ENCODE assay signal across 12 mouse cellular contexts in the genomic region with DNA sequence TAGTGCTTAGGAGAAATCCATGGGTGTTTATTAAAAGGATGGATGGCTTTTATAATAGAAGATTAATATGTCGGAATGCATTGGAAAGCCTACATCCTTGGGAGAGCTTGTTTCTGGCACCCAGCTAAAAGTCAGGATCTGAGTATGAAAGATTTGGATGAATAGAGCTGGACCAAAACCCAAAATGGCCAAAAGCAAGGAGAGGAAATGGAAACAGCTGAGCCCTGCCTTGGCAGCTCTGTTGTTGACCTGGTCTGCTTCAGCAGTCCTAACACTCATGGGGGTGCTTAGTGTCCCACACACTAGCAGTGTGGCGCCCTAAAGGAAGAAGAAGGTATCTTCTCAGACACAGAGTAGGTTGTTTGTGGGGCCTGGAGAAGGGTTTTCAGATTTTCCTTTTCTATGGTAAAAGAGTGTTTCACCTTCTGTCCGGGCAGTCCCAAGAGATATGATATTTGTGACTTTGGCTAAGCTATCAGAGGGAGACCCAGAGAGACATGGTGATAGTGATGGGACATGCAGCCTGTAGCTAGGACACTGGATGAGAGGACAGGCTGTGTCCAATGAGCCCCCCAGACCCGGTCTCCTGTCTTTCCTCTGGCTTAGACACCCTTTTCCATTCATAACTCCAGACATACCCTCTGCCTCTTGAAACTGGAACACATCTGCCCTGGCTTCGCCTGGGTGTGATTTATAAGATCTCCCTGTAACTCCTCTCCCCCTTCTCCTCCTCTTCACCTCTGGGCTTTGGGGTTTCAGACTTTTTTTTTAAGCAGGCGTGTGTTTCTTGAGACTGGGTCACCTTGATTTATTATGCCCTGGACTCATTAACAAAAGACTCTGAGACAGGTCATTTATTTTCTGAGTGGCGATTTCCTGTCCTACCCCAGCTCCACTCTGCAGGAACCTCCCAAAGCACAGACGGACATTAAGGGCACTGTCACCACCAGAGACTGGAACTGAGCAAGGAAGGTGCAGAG.
A peak's percentile ranks its signal among the peaks of the same experiment; 100 is the strongest.
DNase-seq lines count a peak whose midpoint lies in the region; ATAC-seq lines count a peak whose summit lies in the region.
"Had no signal": no experiment of that assay in that cellular context is flagged by ENCODE, and none has a peak within 500 bp of the region (broad histone marks: within the 10 kb centered on the region; RNA-seq: fewer than 3 reads in every experiment).

No protein-coding gene starts in this region.

- no peak overlapping the region for H3K4me3 ChIP-seq in lung, embryonic 15.5 days
- no peak overlapping the region for H3K4me3 ChIP-seq in kidney, embryonic 16.5 days (ENCODE audit: low read length)
- H3K4me3 ChIP-seq in stomach, embryonic 16.5 days (replicated peaks; ENCODE audit: low read length) = no peak overlapping the region
- H3K4me3 ChIP-seq: neural tube, embryonic 13.5 days had no signal

- ATAC-seq in lung, embryonic 15.5 days (ENCODE audit: borderline replicate concordance, extremely low read depth, low FRiP score, low TSS enrichment) = no peak
- ATAC-seq in kidney, embryonic 16.5 days (ENCODE audit: low FRiP score, low TSS enrichment) = peak; percentile 83
- no peak for ATAC-seq in stomach, embryonic 16.5 days (ENCODE audit: insufficient read depth, low FRiP score)
- no peak for ATAC-seq in megakaryocyte, adult 5-6 weeks (ENCODE audit: poor library complexity, severe bottlenecking)
- ATAC-seq: liver, postnatal 0 days had no signal

- WGBS in lung, embryonic 15.5 days = 49% methylated on average over 8 of the region's 8 CpGs
- WGBS in kidney, embryonic 16.5 days = 28% methylated on average over 8 of the region's 8 CpGs
- WGBS in stomach, embryonic 16.5 days = 44% methylated on average over 8 of the region's 8 CpGs

- peak; percentile 27 for DNase-seq in adrenal gland, adult 2 months
- DNase-seq in adrenal gland, postnatal 4 days (ENCODE audit: low spot score in 2 of 2) = no peak
- DNase-seq in lung, postnatal 4 days = no peak
- DNase-seq in adipocyte (ENCODE audit: low spot score) = no peak
- DNase-seq: cerebellum, adult 9-10 months; liver, postnatal 0 days; spleen, adult 18-20 months had no signal

- no peaks in the 10 kb centered on the region for H3K9me3 ChIP-seq in lung, embryonic 15.5 days
- H3K9me3 ChIP-seq in kidney, embryonic 16.5 days (ENCODE audit: low read length) = no peaks in the 10 kb centered on the region
- no peaks in the 10 kb centered on the region for H3K9me3 ChIP-seq in stomach, embryonic 16.5 days (replicated peaks; ENCODE audit: control insufficient read depth, low read length)
- H3K9me3 ChIP-seq: neural tube, embryonic 13.5 days had no signal

- H3K36me3 ChIP-seq in lung, embryonic 15.5 days = no peaks in the 10 kb centered on the region
- H3K36me3 ChIP-seq in kidney, embryonic 16.5 days (ENCODE audit: insufficient read depth, low read length) = no peaks in the 10 kb centered on the region
- no peaks in the 10 kb centered on the region for H3K36me3 ChIP-seq in stomach, embryonic 16.5 days (ENCODE audit: control insufficient read depth, insufficient read depth, low read length)
- H3K36me3 ChIP-seq: neural tube, embryonic 13.5 days had no signal

- H3K4me1 ChIP-seq in lung, embryonic 15.5 days = peaks cover 64% of the 10 kb centered on the region
- H3K4me1 ChIP-seq in kidney, embryonic 16.5 days (ENCODE audit: insufficient read depth, low read length) = peaks cover 74% of the 10 kb centered on the region
- H3K4me1 ChIP-seq in stomach, embryonic 16.5 days (ENCODE audit: control insufficient read depth, insufficient read depth, low read length) = peaks cover 40% of the 10 kb centered on the region

- no peak overlapping the region for H3K4me2 ChIP-seq in lung, embryonic 15.5 days
- H3K4me2 ChIP-seq in kidney, embryonic 16.5 days (replicated peaks; ENCODE audit: low read depth, low read length) = peak overlapping the region; percentile 11
- no peak overlapping the region for H3K4me2 ChIP-seq in stomach, embryonic 16.5 days (ENCODE audit: low read depth, low read length)
- H3K4me2 ChIP-seq: neural tube, embryonic 13.5 days had no signal

- H3K27me3 ChIP-seq in lung, embryonic 15.5 days = no peaks in the 10 kb centered on the region
- no peaks in the 10 kb centered on the region for H3K27me3 ChIP-seq in kidney, embryonic 16.5 days (ENCODE audit: insufficient read depth, low read length)
- H3K27me3 ChIP-seq in stomach, embryonic 16.5 days (ENCODE audit: control insufficient read depth, insufficient read depth, low read length) = no peaks in the 10 kb centered on the region
- H3K27me3 ChIP-seq: neural tube, embryonic 13.5 days had no signal

- H3K9ac ChIP-seq in lung, embryonic 15.5 days = no peak overlapping the region
- 0 out of 2 replicates have a peak overlapping the region, but pooled peaks have one; percentile 33 for H3K9ac ChIP-seq in kidney, embryonic 16.5 days (replicated peaks; ENCODE audit: low read length)
- no peak overlapping the region for H3K9ac ChIP-seq in stomach, embryonic 16.5 days (ENCODE audit: low read length)
- H3K9ac ChIP-seq: liver, postnatal 0 days; neural tube, embryonic 13.5 days had no signal

- H3K27ac ChIP-seq in lung, embryonic 15.5 days = peak overlapping the region; percentile 92
- peak overlapping the region; percentile 94 for H3K27ac ChIP-seq in kidney, embryonic 16.5 days (ENCODE audit: low read length)
- H3K27ac ChIP-seq in stomach, embryonic 16.5 days (ENCODE audit: low read length) = peak overlapping the region; percentile 51
- H3K27ac ChIP-seq: neural tube, embryonic 13.5 days had no signal
